Mouse (Mus musculus) T-cell, adult 66 days (primary cell): ENCODE results near the gene Mospd2. TPM values are rescaled to one million over a fixed set of nuclear protein-coding genes. Genes with fewer than 3 reads are reported as not detected.

ENCODE experiments used
- total RNA-seq, 2 experiments: library from RNA; stranded (reverse); gene quantifications; 3 replicates in 1 of 2; 4 replicates in 1 of 2; pipeline ENCODE4 v1.2.4; 2023

The Mospd2 gene
- 10 to 100 TPM; 17.9 to 20.2 TPM for total RNA-seq

DNA sequence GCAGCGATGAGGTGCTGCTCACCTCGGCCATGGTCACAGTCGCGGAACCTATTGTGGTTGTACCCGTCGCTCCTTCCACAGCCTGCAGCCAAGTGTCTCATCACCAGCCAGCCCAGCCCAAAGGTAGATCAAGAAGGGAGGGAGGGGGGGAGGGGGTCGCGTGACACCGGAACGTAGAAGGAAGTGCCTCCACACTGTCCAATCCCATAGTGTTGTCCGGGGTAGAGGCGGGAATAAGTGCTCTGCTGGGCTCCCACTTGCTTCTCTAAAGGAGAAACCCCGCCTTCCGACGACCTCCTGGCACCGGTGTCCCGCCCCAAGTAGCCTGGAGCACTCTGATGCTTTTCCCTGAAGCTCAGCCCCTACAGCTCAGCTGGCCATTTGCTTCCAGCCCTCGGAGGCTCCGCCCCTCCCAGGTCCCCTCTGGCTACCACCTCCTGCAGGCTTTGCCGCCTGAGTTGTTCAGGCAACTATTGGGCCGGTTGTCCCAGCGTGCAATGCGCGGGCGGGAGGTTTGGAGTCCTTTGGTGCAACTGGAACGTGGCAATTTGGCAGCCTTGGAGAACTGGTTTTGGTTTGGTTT is at the start of gene Mospd2, which contains the start of gene Fancb:
Gene Mospd2, minus strand, starts transcription at position 183 of the 583 bp plus-strand sequence.
Gene Fancb, plus strand, starts transcription at position 400 of the 583 bp plus-strand sequence.

GRCm38 (mm10) chrX:165004779-165005324 is 24.7 kb upstream of the Mospd2 start, which contains the start of gene Gm17604:
Gene Gm17604, minus strand, starts transcription at chrX:165004829.

Other genes with a start within 250 kb of the Mospd2 start
- 1 to 10 TPM; 2.4 to 2.8 TPM for gene Fancb, start 217 bp upstream of the Mospd2 start, total RNA-seq
- not detected for gene Gm17604, start 24.5 kb upstream of the Mospd2 start, total RNA-seq